Comparison of ENCODE assay signal across 10 mouse cellular contexts in the genomic region with DNA sequence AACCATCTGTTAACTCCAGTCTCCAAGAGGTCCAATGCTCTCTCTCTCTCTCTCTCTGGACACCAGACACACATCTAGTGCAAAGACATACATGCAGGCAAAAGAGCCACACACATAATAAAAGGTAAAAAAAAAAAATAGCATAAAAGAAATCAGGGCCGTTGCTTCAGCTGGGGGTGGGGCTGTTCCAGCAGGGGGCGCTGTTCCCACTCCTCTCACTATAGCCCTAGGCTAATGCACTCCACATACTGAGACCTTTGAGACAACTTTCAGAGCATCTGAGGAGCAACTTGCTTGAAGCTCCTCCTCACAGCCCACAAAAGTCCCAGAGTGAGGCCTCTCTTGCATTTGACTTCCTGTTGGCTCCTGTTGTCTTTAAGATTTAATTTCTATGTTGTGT. TPM values are rescaled to one million over a fixed set of nuclear protein-coding genes. Genes with fewer than 3 reads are reported as not detected.
A peak's percentile ranks its signal among the peaks of the same experiment; 100 is the strongest.
DNase-seq lines count a peak whose midpoint lies in the region; ATAC-seq and TF ChIP-seq lines count a peak whose summit lies in the region.
"Had no signal": no experiment of that assay in that cellular context is flagged by ENCODE, and none has a peak within 500 bp of the region (broad histone marks: within the 10 kb centered on the region; RNA-seq: fewer than 3 reads in every experiment).

No protein-coding gene starts in this region.

- no peak for ATAC-seq in hindbrain, embryonic 14.5 days (ENCODE audit: low FRiP score)
- ATAC-seq in frontal cortex, adult (ENCODE audit: low TSS enrichment) = no peak
- ATAC-seq in hindbrain, embryonic 13.5 days (ENCODE audit: low FRiP score) = no peak

- H3K36me3 ChIP-seq in hindbrain, embryonic 10.5 days = no peaks in the 10 kb centered on the region
- H3K36me3 ChIP-seq in hindbrain, embryonic 14.5 days (replicated peaks; ENCODE audit: control insufficient read depth, insufficient read depth) = no peaks in the 10 kb centered on the region
- H3K36me3 ChIP-seq in testis, adult 2 months (ENCODE audit: control insufficient read depth, insufficient read depth, low read length) = no peaks in the 10 kb centered on the region
- H3K36me3 ChIP-seq in hindbrain, embryonic 13.5 days = no peaks in the 10 kb centered on the region
- H3K36me3 ChIP-seq: midbrain, embryonic 12.5 days had no signal

- no peak overlapping the region for H3K27ac ChIP-seq in hindbrain, embryonic 10.5 days
- H3K27ac ChIP-seq in hindbrain, embryonic 14.5 days = no peak overlapping the region
- no peak overlapping the region for H3K27ac ChIP-seq in testis, adult 2 months (ENCODE audit: control insufficient read depth, insufficient read depth, low read depth, low read length)
- no peak overlapping the region for H3K27ac ChIP-seq in hindbrain, embryonic 13.5 days
- H3K27ac ChIP-seq: midbrain, embryonic 12.5 days had no signal

- H3K4me1 ChIP-seq in hindbrain, embryonic 10.5 days (replicated peaks) = peaks cover 12% of the 10 kb centered on the region
- H3K4me1 ChIP-seq in hindbrain, embryonic 14.5 days (replicated peaks; ENCODE audit: control insufficient read depth, insufficient read depth, low read length) = no peaks in the 10 kb centered on the region; the same call in 1 of the 2 replicates
- no peaks in the 10 kb centered on the region; the same call in 1 of the 2 replicates for H3K4me1 ChIP-seq in testis, adult 2 months (ENCODE audit: control insufficient read depth, insufficient read depth, low read length)
- H3K4me1 ChIP-seq in hindbrain, embryonic 13.5 days (replicated peaks) = peaks cover 15% of the 10 kb centered on the region

- peak; percentile 63; the same call in 1 of the 2 replicates for TF ChIP-seq CTCF in testis, adult 2 months (IDR thresholded peaks at IDR 0.05; ENCODE audit: control insufficient read depth, insufficient read depth, insufficient replicate concordance, low read depth, low read length)

- peak; percentile 42 for DNase-seq in hindbrain, embryonic 10.5 days (ENCODE audit: low spot score)
- no peak for DNase-seq in hindbrain, embryonic 14.5 days (ENCODE audit: low spot score)
- DNase-seq in testis, postnatal 14 days (ENCODE audit: low spot score) = no peak
- peak; percentile 23 for DNase-seq in c-Kit-positive CD71-positive TER-119-negative erythroid progenitor cells, embryonic 14.5 days (ENCODE audit: low read depth)
- peak; percentile 51 for DNase-seq in lung, postnatal 10 days

- no peak for TF ChIP-seq POLR2A in testis, adult 2 months (IDR thresholded peaks at IDR 0.05; ENCODE audit: control insufficient read depth, low read depth, low read length)

- WGBS in hindbrain, embryonic 10.5 days = 38% methylated on average over 2 of the region's 2 CpGs
- 28% methylated on average over 2 of the region's 2 CpGs for WGBS in hindbrain, embryonic 14.5 days
- WGBS in hindbrain, embryonic 13.5 days = 30% methylated on average over 2 of the region's 2 CpGs

- H3K27me3 ChIP-seq in hindbrain, embryonic 10.5 days (ENCODE audit: insufficient read depth, poor library complexity, severe bottlenecking) = peaks cover 35% of the 10 kb centered on the region
- H3K27me3 ChIP-seq in hindbrain, embryonic 14.5 days (ENCODE audit: control insufficient read depth, insufficient read depth, low read length) = no peaks in the 10 kb centered on the region
- H3K27me3 ChIP-seq in testis, adult 2 months (ENCODE audit: control insufficient read depth, insufficient read depth, low read length) = no peaks in the 10 kb centered on the region
- peaks cover 20% of the 10 kb centered on the region; the same call in 1 of the 2 replicates for H3K27me3 ChIP-seq in hindbrain, embryonic 13.5 days

- no peak overlapping the region for H3K9ac ChIP-seq in hindbrain, embryonic 14.5 days
- H3K9ac ChIP-seq in hindbrain, embryonic 13.5 days = no peak overlapping the region
- H3K9ac ChIP-seq: midbrain, embryonic 12.5 days had no signal

- H3K9me3 ChIP-seq in hindbrain, embryonic 10.5 days = no peaks in the 10 kb centered on the region
- H3K9me3 ChIP-seq in hindbrain, embryonic 14.5 days (ENCODE audit: control insufficient read depth, low read length) = no peaks in the 10 kb centered on the region
- H3K9me3 ChIP-seq in hindbrain, embryonic 13.5 days = no peaks in the 10 kb centered on the region
- H3K9me3 ChIP-seq: midbrain, embryonic 12.5 days had no signal

- no peak overlapping the region for H3K4me3 ChIP-seq in hindbrain, embryonic 10.5 days
- no peak overlapping the region for H3K4me3 ChIP-seq in hindbrain, embryonic 14.5 days (replicated peaks; ENCODE audit: low read length)
- no peak overlapping the region for H3K4me3 ChIP-seq in testis, adult 2 months (ENCODE audit: control insufficient read depth, low read depth, low read length)
- H3K4me3 ChIP-seq in hindbrain, embryonic 13.5 days = no peak overlapping the region
- H3K4me3 ChIP-seq: erythroblast, embryonic 14.5 days; midbrain, embryonic 12.5 days had no signal

- H3K4me2 ChIP-seq in hindbrain, embryonic 14.5 days (replicated peaks) = no peak overlapping the region
- no peak overlapping the region for H3K4me2 ChIP-seq in hindbrain, embryonic 13.5 days
- H3K4me2 ChIP-seq: midbrain, embryonic 12.5 days had no signal

RNA-seq across cellular contexts. Expression of a gene that starts 3.5 kb away (rescaled TPM):
- 0.59 and 1.4 TPM in 2 replicates for polyA plus RNA-seq in hindbrain, embryonic 10.5 days (2016; fragmentation: Nextera tagmentation; extraction: Ambion mirVana)
- polyA plus RNA-seq in hindbrain, embryonic 14.5 days (2014; fragmentation: Nextera tagmentation; extraction: Ambion mirVana) = 0.80 and 0.86 TPM in 2 replicates
- polyA plus RNA-seq in testis, adult 2 months (2012; rRNA removed) = 1.4 and 1.5 TPM in 2 replicates
- 3.7 and 7.3 TPM in 2 replicates for polyA plus RNA-seq in hindbrain, embryonic 13.5 days (2015; fragmentation: Nextera tagmentation; extraction: Ambion mirVana)
- polyA plus RNA-seq: erythroblast, embryonic 14.5 days had no signal

RNA-seq across cellular contexts. Expression of a gene that starts 36.4 kb away (rescaled TPM):
- 0.12 TPM in 1 of 2 replicates, not detected in the other for polyA plus RNA-seq in hindbrain, embryonic 10.5 days (2016; fragmentation: Nextera tagmentation; extraction: Ambion mirVana)
- 0.23 TPM in 1 of 2 replicates, not detected in the other for polyA plus RNA-seq in hindbrain, embryonic 14.5 days (2014; fragmentation: Nextera tagmentation; extraction: Ambion mirVana)
- 288 and 313 TPM in 2 replicates for polyA plus RNA-seq in testis, adult 2 months (2012; rRNA removed)
- polyA plus RNA-seq in hindbrain, embryonic 13.5 days (2015; fragmentation: Nextera tagmentation; extraction: Ambion mirVana) = not detected in 2 replicates
- polyA plus RNA-seq: erythroblast, embryonic 14.5 days; midbrain, embryonic 12.5 days had no signal

RNA-seq across cellular contexts. Expression of a gene that starts 53.9 kb away (rescaled TPM):
- 311 and 319 TPM in 2 replicates for polyA plus RNA-seq in hindbrain, embryonic 10.5 days (2016; fragmentation: Nextera tagmentation; extraction: Ambion mirVana)
- 200 and 229 TPM in 2 replicates for polyA plus RNA-seq in hindbrain, embryonic 14.5 days (2014; fragmentation: Nextera tagmentation; extraction: Ambion mirVana)
- 524 and 547 TPM in 2 replicates for polyA plus RNA-seq in testis, adult 2 months (2012; rRNA removed)
- 204 and 206 TPM in 2 replicates for polyA plus RNA-seq in hindbrain, embryonic 13.5 days (2015; fragmentation: Nextera tagmentation; extraction: Ambion mirVana)

RNA-seq across cellular contexts. Expression of a gene that starts 54.3 kb away (rescaled TPM):
- 4.5 and 12.0 TPM in 2 replicates for polyA plus RNA-seq in hindbrain, embryonic 10.5 days (2016; fragmentation: Nextera tagmentation; extraction: Ambion mirVana)
- 25.5 and 28.1 TPM in 2 replicates for polyA plus RNA-seq in hindbrain, embryonic 14.5 days (2014; fragmentation: Nextera tagmentation; extraction: Ambion mirVana)
- polyA plus RNA-seq in testis, adult 2 months (2012; rRNA removed) = 7.5 and 9.1 TPM in 2 replicates
- 28.1 and 29.1 TPM in 2 replicates for polyA plus RNA-seq in hindbrain, embryonic 13.5 days (2015; fragmentation: Nextera tagmentation; extraction: Ambion mirVana)

Comparison
In these comparisons a context has a peak if more than half of its experiments do, and no peak if none do; other contexts are left out.
1. DNase-seq: peak in hindbrain, embryonic 10.5 days (single experiment), c-Kit-positive CD71-positive TER-119-negative erythroid progenitor cells, embryonic 14.5 days (single experiment) and lung, postnatal 10 days (single experiment); none in hindbrain, embryonic 14.5 days (single experiment) and testis, postnatal 14 days (single experiment).
2. RNA of a gene that starts 36.4 kb away (polyA plus RNA-seq): 288 to 313 TPM in testis, adult 2 months; 0.23 TPM in hindbrain, embryonic 14.5 days, 0.12 TPM in hindbrain, embryonic 10.5 days and not detected in hindbrain, embryonic 13.5 days; every median in the first group is over 100 times any median in the second.